Mouse (Mus musculus) midbrain, embryonic 14.5 days (tissue): ENCODE results near the gene Spsb1. TPM values are rescaled to one million over a fixed set of nuclear protein-coding genes. Genes with fewer than 3 reads are reported as not detected.

Source experiments
- ATAC-seq: fragments of 200-750 bp; cut with Nextera tagmentation; 2 replicates; pipeline ENCODE4 v1.8.0; 2017; ENCODE audit warnings: moderate number of reproducible peaks, moderate library complexity; ENCODE audit not compliant: low FRiP score, low TSS enrichment
- DNase-seq: peaks from one replicate; pipeline ENCODE4 v3.0.0-alpha.2; 2015
- H3K27ac ChIP-seq: fragments of 300-500 bp; sonication (generic); replicated peaks from 2 replicates; pipeline ENCODE4 v1.5.1; 2014; ENCODE audit warnings: mild to moderate bottlenecking, low read depth, low read length, moderate library complexity
- H3K27me3 ChIP-seq: fragments of 300-500 bp; sonication (generic); 2 replicates; pipeline ENCODE4 v1.6.1; 2014; ENCODE audit warnings: low read length, control low read depth, mixed read lengths; ENCODE audit not compliant: control insufficient read depth, insufficient read depth
- H3K36me3 ChIP-seq: fragments of 300-500 bp; sonication (generic); 2 replicates; pipeline ENCODE4 v1.6.1; 2014; ENCODE audit warnings: low read length, control low read depth; ENCODE audit not compliant: control insufficient read depth, insufficient read depth
- H3K4me1 ChIP-seq: fragments of 300-500 bp; sonication (generic); 2 replicates; pipeline ENCODE4 v1.6.1; 2014; ENCODE audit warnings: mild to moderate bottlenecking, antibody characterized with exemption, low read length, control low read depth; ENCODE audit not compliant: control insufficient read depth, insufficient read depth
- H3K4me2 ChIP-seq: fragments of 300-500 bp; sonication (generic); 2 replicates; pipeline ENCODE4 v1.6.1; 2014; ENCODE audit warnings: mild to moderate bottlenecking, low read length, moderate library complexity
- H3K4me3 ChIP-seq: fragments of 300-500 bp; sonication (generic); replicated peaks from 2 replicates; pipeline ENCODE4 v1.5.1; 2014; ENCODE audit warnings: low read depth, low read length
- H3K9ac ChIP-seq: fragments of 300-500 bp; sonication (generic); replicated peaks from 2 replicates; pipeline ENCODE4 v1.6.1; 2014; ENCODE audit warnings: mild to moderate bottlenecking, low read length, moderate library complexity
- H3K9me3 ChIP-seq: fragments of 300-500 bp; sonication (generic); 2 replicates; pipeline ENCODE4 v1.6.1; 2016; ENCODE audit warnings: low read length, control low read depth, mixed read lengths; ENCODE audit not compliant: control insufficient read depth
- WGBS: fragments of 180-500 bp; shearing (Covaris S2); extraction: QIAGEN DNeasy Blood & Tissue Kit; methylation state at CpG from one replicate; pipeline ENCODE4 v1.1.7; 2014; 5-methylcytosine and 5-hydroxymethylcytosine counted together
- polyA plus RNA-seq: library from polyadenylated mRNA; unstranded; fragments of >200 nt; fragmentation: Nextera tagmentation; extraction: Ambion mirVana; gene quantifications from 2 replicates; pipeline ENCODE4 v1.2.1, GENCODE M21; 2014

Spsb1 gene
- polyA plus RNA-seq, 1 experiment from 2014 or later, result 4.2 TPM

- H3K4me1 ChIP-seq, result 0 out of 2 replicates have a peak, but pooled peaks cover 3% of the 10 kb centered on the region
- WGBS, result 93% methylated on average over 7 of the region's 7 CpGs
- H3K4me2 ChIP-seq, result no peak overlapping the region
- H3K9me3 ChIP-seq, result no peaks in the 10 kb centered on the region
- no peak overlapping the region for H3K4me3 ChIP-seq
- H3K27me3 ChIP-seq, result no peaks in the 10 kb centered on the region
- ATAC-seq (no peak), DNase-seq (no peak)
- 0 out of 2 replicates have a peak overlapping the region, but pooled peaks have one; percentile 5 for H3K27ac ChIP-seq
- H3K9ac ChIP-seq, result no peak overlapping the region
- no peaks in the 10 kb centered on the region for H3K36me3 ChIP-seq
Measured at GRCm38 (mm10) chr4:149894300-149894699, 60.5 kb downstream of the Spsb1 start.

- Histone ChIP-seq H3K4me2 (no peak overlapping the region), H3K36me3 (no peaks in the 10 kb centered on the region), H3K4me1 (0 out of 2 replicates have a peak, but pooled peaks cover 3% of the 10 kb centered on the region), H3K9me3 (no peaks in the 10 kb centered on the region), H3K27ac (peak overlapping the region; percentile 5; the same call in 1 of the 2 replicates), H3K9ac (no peak overlapping the region), H3K4me3 (no peak overlapping the region), H3K27me3 (no peaks in the 10 kb centered on the region)
- no peak for ATAC-seq
- peak; percentile 51 for DNase-seq
- WGBS, result 43% methylated on average over 11 of the region's 11 CpGs
Measured at GRCm38 (mm10) chr4:149893611-149894151, 61.2 kb downstream of the Spsb1 start.

- 0 out of 2 replicates have a peak, but pooled peaks cover 3% of the 10 kb centered on the region for H3K4me1 ChIP-seq
- H3K27ac ChIP-seq, result no peak overlapping the region
- no peaks in the 10 kb centered on the region for H3K36me3 ChIP-seq
- no peaks in the 10 kb centered on the region for H3K9me3 ChIP-seq
- ATAC-seq, result no peak
- H3K9ac ChIP-seq, result no peak overlapping the region
- 97% methylated on average over 5 of the region's 5 CpGs for WGBS
- no peak overlapping the region for H3K4me3 ChIP-seq
- DNase-seq, result no peak
- no peaks in the 10 kb centered on the region for H3K27me3 ChIP-seq
- no peak overlapping the region for H3K4me2 ChIP-seq
Measured at GRCm38 (mm10) chr4:149891172-149891960, 63.5 kb downstream of the Spsb1 start.

- H3K9ac ChIP-seq, result no peak overlapping the region
- H3K36me3 ChIP-seq, result no peaks in the 10 kb centered on the region
- WGBS, result 81% methylated on average over 8 of the region's 8 CpGs
- DNase-seq (no peak), ATAC-seq (no peak)
- no peak overlapping the region for H3K4me2 ChIP-seq
- no peaks in the 10 kb centered on the region for H3K27me3 ChIP-seq
- H3K27ac ChIP-seq, result no peak overlapping the region
- H3K4me1 ChIP-seq, result 0 out of 2 replicates have a peak, but pooled peaks cover 3% of the 10 kb centered on the region
- H3K9me3 ChIP-seq, result no peaks in the 10 kb centered on the region
- H3K4me3 ChIP-seq, result no peak overlapping the region
Measured at GRCm38 (mm10) chr4:149890551-149890950, 64.3 kb downstream of the Spsb1 start.

- Histone ChIP-seq H3K4me2 (no peak overlapping the region), H3K27ac (no peak overlapping the region), H3K9ac (no peak overlapping the region), H3K36me3 (no peaks in the 10 kb centered on the region), H3K9me3 (no peaks in the 10 kb centered on the region), H3K4me3 (no peak overlapping the region), H3K4me1 (0 out of 2 replicates have a peak, but pooled peaks cover 3% of the 10 kb centered on the region), H3K27me3 (no peaks in the 10 kb centered on the region)
- ATAC-seq (no peak), DNase-seq (no peak)
- WGBS, result 40% methylated on average over 13 of the region's 13 CpGs
Measured at GRCm38 (mm10) chr4:149889851-149890250, 65.0 kb downstream of the Spsb1 start.

GRCm38 (mm10) chr4:149888736-149889470 lies 65.9 kb downstream of the Spsb1 start:
- DNase-seq (no peak), ATAC-seq (no peak)
- no peak overlapping the region for H3K27ac ChIP-seq
- no peaks in the 10 kb centered on the region for H3K9me3 ChIP-seq
- no peaks in the 10 kb centered on the region for H3K36me3 ChIP-seq
- H3K4me1 ChIP-seq, result 0 out of 2 replicates have a peak, but pooled peaks cover 1% of the 10 kb centered on the region
- no peak overlapping the region for H3K4me2 ChIP-seq
- no peaks in the 10 kb centered on the region for H3K27me3 ChIP-seq
- H3K4me3 ChIP-seq, result no peak overlapping the region
- no peak overlapping the region for H3K9ac ChIP-seq
- 89% methylated on average over 20 of the region's 20 CpGs for WGBS

- H3K27ac ChIP-seq, result no peak overlapping the region
- no peaks in the 10 kb centered on the region for H3K4me1 ChIP-seq
- H3K36me3 ChIP-seq, result no peaks in the 10 kb centered on the region
- 94% methylated on average over 5 of the region's 5 CpGs for WGBS
- H3K4me2 ChIP-seq, result no peak overlapping the region
- DNase-seq (no peak), ATAC-seq (no peak)
- no peak overlapping the region for H3K9ac ChIP-seq
- H3K27me3 ChIP-seq, result no peaks in the 10 kb centered on the region
- no peaks in the 10 kb centered on the region for H3K9me3 ChIP-seq
- no peak overlapping the region for H3K4me3 ChIP-seq
Measured at GRCm38 (mm10) chr4:149888156-149888555, 66.7 kb downstream of the Spsb1 start.

GRCm38 (mm10) chr4:149886298-149887271 lies 68.3 kb downstream of the Spsb1 start:
- Histone ChIP-seq H3K4me2 (no peak overlapping the region), H3K4me3 (no peak overlapping the region), H3K36me3 (no peaks in the 10 kb centered on the region), H3K4me1 (no peaks in the 10 kb centered on the region), H3K27ac (no peak overlapping the region), H3K9ac (no peak overlapping the region), H3K27me3 (no peaks in the 10 kb centered on the region), H3K9me3 (no peaks in the 10 kb centered on the region)
- DNase-seq, result no peak
- no peak for ATAC-seq
- WGBS, result 78% methylated on average over 18 of the region's 18 CpGs
